Mouse (Mus musculus) right cerebral cortex, postnatal 25 days (tissue): ENCODE data around the gene Cmc2.

Experiments
- DNase-seq: peaks from one replicate; pipeline ENCODE4 v3.0.0; 2022

Cmc2 gene

GRCm38 (mm10) chr8:116921337-116922059 lies at the start of gene Cmc2, which contains the start of gene Cenpn:
TSS of gene Cmc2 (minus strand) at chr8:116921455.
TSS of gene Cenpn (plus strand) at chr8:116921730.
- DNase-seq, result peak; percentile 90

DNA sequence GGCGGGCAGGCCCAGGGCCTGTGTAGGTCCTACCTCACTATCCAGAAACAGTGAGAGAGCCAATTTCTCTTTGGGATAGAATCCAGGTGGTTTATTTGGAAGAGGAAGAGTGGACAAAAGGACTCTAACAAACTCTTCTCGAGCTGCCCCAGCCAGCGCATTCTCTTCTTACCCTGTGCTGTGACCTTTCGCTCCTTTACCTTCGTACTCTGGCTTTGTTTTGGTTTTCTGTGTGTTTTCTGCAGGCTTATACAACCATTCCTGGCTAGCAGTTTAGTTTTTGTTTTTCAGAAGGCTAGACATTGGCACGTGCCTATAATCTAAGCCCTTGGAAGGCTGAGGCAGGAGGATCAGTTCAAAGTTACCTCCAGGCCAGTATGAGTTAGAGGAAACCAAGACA lies 48.3 kb upstream of the Cmc2 start:
- no peak for DNase-seq

GRCm38 (mm10) chr8:116954415-116954814 lies 33.2 kb upstream of the Cmc2 start:
- peak; percentile 84 for DNase-seq

GRCm38 (mm10) chr8:116952428-116952827 lies 31.2 kb upstream of the Cmc2 start:
- DNase-seq, result no peak

GRCm38 (mm10) chr8:116951778-116952177 lies 30.5 kb upstream of the Cmc2 start:
- no peak for DNase-seq

DNA sequence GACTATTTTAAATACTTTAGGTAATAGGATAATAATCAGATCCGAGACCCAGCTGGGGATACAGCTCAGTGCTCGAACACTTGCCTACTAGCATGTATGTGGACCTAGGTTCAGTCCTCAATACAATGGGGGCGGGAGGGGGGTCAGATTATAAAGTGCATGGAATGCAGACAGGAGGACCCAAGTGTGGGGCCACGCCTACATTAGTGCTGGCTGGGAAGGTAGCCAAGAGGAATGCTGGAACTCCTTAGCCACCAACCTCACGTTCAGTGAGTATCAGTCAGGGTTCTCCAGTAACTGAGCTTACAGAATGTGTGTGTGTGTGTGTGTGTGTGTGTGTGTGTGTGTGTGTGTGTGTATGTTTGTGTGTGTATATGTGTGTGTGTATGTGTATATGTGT lies 30.1 kb upstream of the Cmc2 start:
- no peak for DNase-seq

DNA sequence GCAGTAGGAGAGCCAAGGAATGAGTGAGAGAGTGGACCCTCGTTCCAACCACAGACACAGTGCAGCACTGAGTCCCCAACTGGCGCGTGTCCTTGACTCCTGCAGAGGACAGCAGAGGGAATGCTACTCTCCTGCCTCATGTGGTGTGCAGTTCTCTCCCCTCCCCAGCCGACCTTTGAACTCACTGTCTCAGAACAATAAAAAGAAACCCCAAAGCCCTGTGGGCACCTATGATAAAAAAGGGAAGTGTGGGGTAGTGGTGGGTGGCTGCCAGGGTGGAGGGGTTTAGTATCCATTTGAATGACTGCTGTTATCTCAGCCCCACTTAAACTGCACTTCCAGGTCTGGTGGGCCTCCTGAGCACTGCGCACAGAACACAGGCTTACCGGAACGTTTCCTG lies 26.3 kb upstream of the Cmc2 start:
- no peak for DNase-seq

GRCm38 (mm10) chr8:116946851-116947250 lies 25.6 kb upstream of the Cmc2 start:
- DNase-seq, result no peak

GRCm38 (mm10) chr8:116946268-116946838 lies 25.1 kb upstream of the Cmc2 start:
- DNase-seq, result peak; percentile 69

- no peak for DNase-seq
Measured at GRCm38 (mm10) chr8:116945169-116945910, 24.1 kb upstream of the Cmc2 start.

GRCm38 (mm10) chr8:116944385-116944696 lies 23.1 kb upstream of the Cmc2 start:
- DNase-seq, result no peak

- peak; percentile 53 for DNase-seq
Measured at GRCm38 (mm10) chr8:116943555-116944384, 22.5 kb upstream of the Cmc2 start.

DNA sequence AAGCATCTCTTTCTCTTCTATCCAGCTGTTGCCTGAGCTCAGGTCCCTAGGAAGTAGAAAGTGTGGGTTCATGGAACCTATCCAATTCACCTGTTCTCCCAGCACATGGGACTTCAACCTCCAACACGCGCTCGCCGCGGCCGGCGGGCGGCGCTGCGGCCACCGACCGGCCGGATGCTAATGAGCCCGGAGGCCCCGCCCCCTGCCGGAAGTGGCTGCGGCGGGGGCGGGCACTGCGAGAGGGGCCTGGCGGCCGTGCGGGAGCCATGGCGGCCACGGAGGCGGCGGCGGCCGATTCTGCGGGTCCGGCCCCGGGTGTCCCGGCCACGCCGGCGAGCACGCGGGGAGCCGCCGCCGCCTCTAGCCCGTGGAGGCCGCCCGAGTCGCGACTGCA lies 21.9 kb upstream of the Cmc2 start, which contains the start of gene Atmin:
TSS of gene Atmin (plus strand) at position 233 of the 394 bp plus-strand sequence.
- DNase-seq, result peak; percentile 82

DNA sequence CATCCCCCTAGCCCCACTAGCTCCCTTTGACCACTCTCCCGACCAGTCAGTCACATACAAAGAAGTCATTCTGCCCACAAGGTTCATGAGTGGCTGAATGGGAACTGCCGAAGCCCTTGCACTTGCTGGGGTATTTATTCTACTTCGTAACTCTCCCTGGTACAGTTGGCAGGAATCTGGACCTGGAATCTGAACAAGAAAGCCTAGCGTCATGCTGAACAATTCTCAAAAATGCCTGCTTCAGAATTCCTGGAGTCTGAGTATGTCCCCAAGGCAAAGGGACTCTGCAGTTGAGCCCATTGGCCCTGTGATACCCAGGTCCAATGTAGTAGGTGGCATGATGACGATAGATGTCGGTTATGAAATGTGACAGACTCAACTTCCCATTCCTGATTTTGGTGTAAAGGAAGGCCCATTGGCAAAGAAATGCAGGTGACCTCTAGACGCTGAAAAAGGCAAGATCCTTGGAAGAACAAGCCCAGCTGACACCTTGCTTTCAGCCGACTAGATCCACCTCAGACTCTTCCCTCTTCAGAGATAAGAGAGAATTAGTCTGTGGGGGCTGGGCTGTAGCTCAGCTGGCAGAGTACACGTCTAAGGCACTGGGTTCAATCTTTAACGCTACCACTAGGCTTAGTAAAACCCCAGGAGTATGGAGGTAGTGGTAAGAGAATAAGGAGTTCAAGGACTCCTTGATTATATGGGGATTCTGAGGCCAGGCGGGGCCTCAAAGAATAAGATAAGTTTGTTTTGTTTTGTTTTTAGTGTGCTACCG lies 21.2 kb upstream of the Cmc2 start:
- no peak for DNase-seq

DNA sequence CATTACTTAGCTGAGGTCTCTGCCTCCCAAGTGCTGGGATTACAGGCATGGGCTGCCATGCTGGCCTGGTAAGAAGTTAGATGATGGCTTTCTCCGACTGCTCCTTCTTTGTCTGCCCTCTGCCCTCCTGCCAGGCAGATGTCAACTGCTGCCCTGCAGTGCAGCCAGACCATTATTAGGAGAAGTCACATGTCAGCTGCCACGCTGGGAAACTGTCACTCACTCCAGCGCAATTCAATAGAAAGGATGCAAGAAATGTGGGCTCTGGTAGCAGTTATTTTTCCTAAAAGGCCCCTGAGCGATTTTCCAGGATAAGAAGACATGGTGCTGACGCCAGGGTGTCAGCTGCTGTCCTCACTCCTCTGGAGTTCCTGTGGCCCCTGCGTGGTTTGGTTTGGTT lies 14.3 kb upstream of the Cmc2 start:
- no peak for DNase-seq

DNA sequence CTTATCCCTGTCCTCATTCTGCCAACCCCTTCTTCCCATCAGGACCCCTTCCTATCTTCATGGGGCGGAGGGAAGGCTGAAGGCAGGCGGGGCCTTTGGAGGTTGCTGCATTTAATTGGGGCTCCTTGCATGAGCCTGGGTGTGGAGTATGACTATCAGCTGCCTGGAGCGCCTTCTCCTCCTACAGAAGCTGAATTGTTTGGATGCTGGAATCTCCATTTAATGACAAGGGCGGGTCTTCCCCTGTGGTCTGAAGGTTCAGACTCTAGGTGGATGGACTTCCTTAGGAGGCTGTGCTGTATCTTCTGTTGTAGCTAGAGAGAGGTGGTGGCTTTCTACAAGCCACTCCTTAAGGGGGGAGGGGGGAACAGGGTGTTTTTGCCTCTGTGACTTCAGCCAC lies 13.7 kb upstream of the Cmc2 start:
- DNase-seq, result no peak

- no peak for DNase-seq
Measured at GRCm38 (mm10) chr8:116928588-116928987, 7.3 kb upstream of the Cmc2 start.

GRCm38 (mm10) chr8:116927880-116928279 lies 6.6 kb upstream of the Cmc2 start:
- no peak for DNase-seq

DNA sequence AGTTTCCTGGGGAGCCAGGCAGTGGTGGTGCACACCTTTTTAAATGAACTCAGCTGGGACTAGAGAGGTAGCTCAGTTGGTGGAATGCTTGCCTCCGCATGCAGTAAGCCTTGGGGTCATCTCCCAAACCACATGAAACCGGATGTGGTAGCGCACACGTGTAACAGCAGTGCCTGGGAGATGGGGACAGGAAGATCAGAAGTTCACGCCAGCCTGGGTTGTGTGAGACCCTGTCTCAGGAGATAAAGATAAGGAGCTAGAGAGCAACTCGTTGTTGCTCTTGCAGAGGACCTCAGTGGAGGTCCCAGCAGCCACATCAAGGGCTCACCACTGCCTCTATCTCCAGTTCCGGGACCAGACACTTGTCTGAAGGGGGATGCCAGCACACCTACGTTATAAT lies 2.3 kb upstream of the Cmc2 start:
- DNase-seq, result no peak

DNA sequence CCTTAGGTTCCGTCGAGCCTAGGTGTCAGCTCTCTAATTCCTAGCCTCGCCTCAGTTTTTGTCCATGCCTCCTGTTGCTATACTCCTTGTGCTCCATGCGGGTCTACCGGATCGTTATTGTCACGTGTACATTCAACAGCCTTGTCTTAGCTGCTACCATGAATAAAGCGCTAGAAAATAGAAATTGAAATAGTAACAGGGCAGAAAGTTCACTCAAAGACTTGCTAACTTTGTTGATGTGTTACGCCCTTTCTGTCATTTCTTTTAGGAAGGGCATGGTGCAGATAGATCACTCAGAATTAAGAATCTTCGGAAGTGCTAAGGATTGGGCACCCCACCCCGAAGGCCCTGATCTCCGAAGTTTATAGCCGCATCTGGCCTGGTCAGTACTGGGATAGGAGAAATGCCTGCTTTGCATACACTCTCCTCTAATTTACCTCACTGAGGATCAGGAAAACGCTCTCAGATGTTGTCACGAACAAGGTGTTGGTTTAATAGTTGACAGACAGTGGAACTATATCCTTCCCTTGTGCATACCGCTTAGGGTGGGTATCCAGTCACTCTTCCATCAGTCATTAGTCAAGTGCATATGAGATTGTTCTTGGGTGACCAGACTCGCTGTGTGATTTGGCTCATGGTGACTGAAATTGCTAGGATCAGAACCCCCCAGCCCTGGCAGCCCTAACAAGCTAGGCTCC lies 954 bp upstream of the Cmc2 start:
- no peak for DNase-seq

DNA sequence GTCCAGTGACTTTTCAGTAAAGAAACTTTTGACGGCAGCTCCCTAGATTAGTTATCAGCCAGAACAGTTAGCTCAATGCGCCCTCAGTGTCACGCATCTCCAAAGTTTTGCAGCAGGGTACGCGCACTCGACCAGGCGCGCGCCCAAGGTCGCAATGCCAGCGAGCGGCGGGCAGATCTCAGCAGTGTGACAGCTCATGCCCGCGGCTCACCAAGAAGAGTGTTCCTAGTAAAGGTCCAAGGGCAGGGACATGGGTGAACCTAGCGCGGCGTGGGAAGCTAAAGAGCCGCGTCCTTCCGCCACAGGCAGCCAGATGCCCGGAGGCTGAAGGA lies 284 bp downstream of the Cmc2 start:
- no peak for DNase-seq

- no peak for DNase-seq
Measured at GRCm38 (mm10) chr8:116905836-116906235, 15.4 kb downstream of the Cmc2 start.
